ENCODE assay signal across 10 mouse cellular contexts in the genomic region with DNA sequence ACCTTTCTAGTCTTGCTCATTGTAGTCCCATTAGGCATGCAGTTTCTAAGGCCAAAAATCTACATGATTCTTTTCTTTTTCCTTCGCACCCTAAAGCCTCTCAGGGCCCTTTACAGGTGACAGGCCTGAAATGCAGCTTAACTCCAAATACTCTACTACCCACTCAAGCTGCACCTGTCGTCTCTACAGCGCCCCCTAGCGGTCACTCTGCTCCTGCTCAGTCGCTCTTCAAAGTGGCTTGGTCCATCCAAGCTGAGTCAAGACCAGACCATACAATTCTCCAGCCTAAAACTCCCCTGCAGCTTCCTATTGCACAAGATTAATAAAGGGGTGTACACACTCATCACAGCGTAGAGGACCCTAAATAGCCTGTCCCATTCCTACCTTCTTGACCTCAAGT. TPM values are rescaled to one million over a fixed set of nuclear protein-coding genes. Genes with fewer than 3 reads are reported as not detected.
A peak's percentile ranks its signal among the peaks of the same experiment; 100 is the strongest.
DNase-seq lines count a peak whose midpoint lies in the region; ATAC-seq and TF ChIP-seq lines count a peak whose summit lies in the region.
"Had no signal": no experiment of that assay in that cellular context is flagged by ENCODE, and none has a peak within 500 bp of the region (broad histone marks: within the 10 kb centered on the region; RNA-seq: fewer than 3 reads in every experiment).

No protein-coding gene starts in this region.

- H3K4me3 ChIP-seq in heart, embryonic 12.5 days = no peak overlapping the region
- H3K4me3 ChIP-seq in C2C12 (ENCODE audit: insufficient read depth, poor library complexity, severe bottlenecking) = no peak overlapping the region
- H3K4me3 ChIP-seq: embryonic facial prominence, embryonic 13.5 days; limb, embryonic 12.5 days had no signal

- peaks cover 7% of the 10 kb centered on the region for H3K4me1 ChIP-seq in heart, embryonic 12.5 days (replicated peaks)

- no peaks in the 10 kb centered on the region for H3K79me3 ChIP-seq in C2C12 (ENCODE audit: low read depth)

- WGBS in heart, embryonic 12.5 days = 28% methylated on average over 6 of the region's 6 CpGs

- H3K27me3 ChIP-seq in heart, embryonic 12.5 days (replicated peaks) = no peaks in the 10 kb centered on the region
- no peaks in the 10 kb centered on the region for H3K27me3 ChIP-seq in C2C12 (ENCODE audit: control insufficient read depth, insufficient read depth, insufficient read length)
- H3K27me3 ChIP-seq: embryonic facial prominence, embryonic 13.5 days; limb, embryonic 12.5 days had no signal

- H3K4me2 ChIP-seq in heart, embryonic 12.5 days = no peak overlapping the region
- H3K4me2 ChIP-seq: embryonic facial prominence, embryonic 13.5 days; limb, embryonic 12.5 days had no signal

- peaks cover 18% of the 10 kb centered on the region for H3K36me3 ChIP-seq in heart, embryonic 12.5 days
- H3K36me3 ChIP-seq in C2C12 (ENCODE audit: control insufficient read depth, insufficient read depth) = no peaks in the 10 kb centered on the region

- no peak for ATAC-seq in heart, embryonic 12.5 days (ENCODE audit: insufficient number of reproducible peaks, low FRiP score)
- ATAC-seq in monocyte, adult 5-6 weeks (replicated peaks; ENCODE audit: insufficient number of reproducible peaks, low FRiP score, low TSS enrichment, poor library complexity, severe bottlenecking) = peak; percentile 33; the same call in 1 of the 2 replicates

- no peak overlapping the region for H3K27ac ChIP-seq in heart, embryonic 12.5 days (ENCODE audit: poor library complexity, severe bottlenecking)
- H3K27ac ChIP-seq: embryonic facial prominence, embryonic 13.5 days; limb, embryonic 12.5 days had no signal

- no peak overlapping the region for H3ac ChIP-seq in C2C12 (ENCODE audit: control insufficient read depth, insufficient read length, low read depth)

- no peak overlapping the region for H3K9ac ChIP-seq in heart, embryonic 12.5 days
- H3K9ac ChIP-seq: embryonic facial prominence, embryonic 13.5 days; limb, embryonic 12.5 days had no signal

- DNase-seq in heart, adult 18-20 months = peak; percentile 7 to 58
- peak; percentile 74 for DNase-seq in adrenal gland, postnatal 14 days
- peak; percentile 54 for DNase-seq in embryo, embryonic 9.5 days (ENCODE audit: extremely low spot score)
- peak; percentile 27 to 62 for DNase-seq in layer of hippocampus, postnatal 25 days (ENCODE audit: extremely low spot score in 1 of 2, low spot score in 1 of 2)
- peak; percentile 80 for DNase-seq in testis, postnatal 10 days (ENCODE audit: low spot score)

- no peaks in the 10 kb centered on the region for H3K9me3 ChIP-seq in heart, embryonic 12.5 days (replicated peaks)
- H3K9me3 ChIP-seq: embryonic facial prominence, embryonic 13.5 days; limb, embryonic 12.5 days had no signal

- peak; percentile 7 for TF ChIP-seq CTCF in C2C12 (IDR thresholded peaks at IDR 0.05; ENCODE audit: control insufficient read depth, insufficient read depth, insufficient read length)

- H3K79me2 ChIP-seq in C2C12 (ENCODE audit: control insufficient read depth, insufficient read depth) = peaks cover 9% of the 10 kb centered on the region

TF ChIP-seq in C2C12, 6 proteins besides CTCF, POLR2A, EP300 and RAD21:
- TF ChIP-seq CEBPB (IDR thresholded peaks at IDR 0.05; ENCODE audit: low read depth) (no peak), MAX (IDR thresholded peaks at IDR 0.05) (no peak), MYOG (IDR thresholded peaks at IDR 0.05; ENCODE audit: control insufficient read depth, extremely low read depth, insufficient read length) (no peak), FOSL1 (IDR thresholded peaks at IDR 0.05; ENCODE audit: insufficient read depth, low read length, poor library complexity, severe bottlenecking) (no peak), USF1 (IDR thresholded peaks at IDR 0.05; ENCODE audit: low read depth) (no peak), MYOD1 (IDR thresholded peaks at IDR 0.05; ENCODE audit: control insufficient read depth, insufficient read length, low read depth) (no peak)

RNA-seq across cellular contexts. Expression of gene Sec22a, which starts 3.1 kb away (rescaled TPM):
- 10 to 100 TPM; 11.9 to 12.2 TPM for total RNA-seq in heart, adult 18-20 months (2021)
- polyA plus RNA-seq in heart, embryonic 12.5 days (2016; fragmentation: Nextera tagmentation; extraction: Ambion mirVana) = 32.8 and 33.7 TPM in 2 replicates
- 8.2 TPM for polyA plus RNA-seq in C2C12 (2012; fragmentation: generic; extraction: Trizol)
- 24.4 and 24.9 TPM in 2 replicates for total RNA-seq in adrenal gland, postnatal 14 days (2021)
- 10 to 100 TPM; 14.5 to 17.0 TPM for total RNA-seq in layer of hippocampus, postnatal 25 days (2021)
- total RNA-seq in monocyte, adult 5-6 weeks (2017) = 10.1 to 15.3 TPM (median 12.6 TPM) in 3 replicates
